Mouse (Mus musculus) MEL (cell line): ENCODE data around the gene Polr3gl.

Source experiments
- CHD2 ChIP-seq: IDR thresholded peaks from 2 replicates; pipeline ENCODE4 v1.6.1; 2011; ENCODE audit warnings: low read length, improper control_type of control experiment
- CTCF ChIP-seq, 3 experiments: IDR thresholded peaks in 2 of 3; conservative IDR thresholded peaks in 1 of 3; 2 replicates each; pipeline ENCODE4 v1.5.1; 2011 to 2012; ENCODE audit warnings: low read length in 3 of 3, low read depth in 2 of 3, mild to moderate bottlenecking in 2 of 3, improper control_type of control experiment in 1 of 3, inconsistent platforms in 1 of 3, mixed read lengths in 1 of 3, moderate library complexity in 1 of 3; ENCODE audit not compliant: control insufficient read depth in 1 of 3, insufficient read depth in 1 of 3, poor library complexity in 1 of 3, severe bottlenecking in 1 of 3
- EP300 ChIP-seq, 2 experiments: IDR thresholded peaks; 2 replicates each; pipeline ENCODE4 v1.6.1; 2011; ENCODE audit warnings: improper control_type of control experiment in 2 of 2, low read length in 2 of 2, low read depth in 1 of 2, mild to moderate bottlenecking in 1 of 2
- HCFC1 ChIP-seq: IDR thresholded peaks from 2 replicates; pipeline ENCODE4 v1.6.1; 2012; ENCODE audit warnings: low read depth, mild to moderate bottlenecking, inconsistent platforms, low read length, improper control_type of control experiment, moderate library complexity
- NRF1 ChIP-seq: IDR thresholded peaks from 2 replicates; pipeline ENCODE4 v1.6.1; 2014; ENCODE audit warnings: low read depth, mild to moderate bottlenecking, inconsistent platforms, low read length, improper control_type of control experiment, moderate library complexity; ENCODE audit not compliant: poor library complexity, insufficient read depth, severe bottlenecking
- POLR2A ChIP-seq, 2 experiments: IDR thresholded peaks; 2 replicates each; pipeline ENCODE4 v1.6.1; 2011 to 2012; ENCODE audit warnings: low read length in 2 of 2, mild to moderate bottlenecking in 2 of 2, control low read depth in 1 of 2, improper control_type of control experiment in 1 of 2, low read depth in 1 of 2, moderate library complexity in 1 of 2; ENCODE audit not compliant: control insufficient read depth in 1 of 2, insufficient read depth in 1 of 2, poor library complexity in 1 of 2
- POLR2AphosphoS2 ChIP-seq: IDR thresholded peaks from 2 replicates; pipeline ENCODE4 v1.6.1; 2011; ENCODE audit warnings: low read length, improper control_type of control experiment
- UBTF ChIP-seq: IDR thresholded peaks from 2 replicates; pipeline ENCODE4 v1.6.1; 2012; ENCODE audit warnings: low read depth, mild to moderate bottlenecking, inconsistent platforms, low read length, improper control_type of control experiment, moderate library complexity, borderline replicate concordance; ENCODE audit not compliant: insufficient read depth
- USF1 ChIP-seq: IDR thresholded peaks from 2 replicates; pipeline ENCODE4 v1.6.1; 2014; ENCODE audit warnings: low read depth, mild to moderate bottlenecking, inconsistent platforms, low read length, improper control_type of control experiment, moderate library complexity
- ZKSCAN1 ChIP-seq: IDR thresholded peaks from 2 replicates; pipeline ENCODE4 v1.6.1; 2012; ENCODE audit warnings: low read depth, mild to moderate bottlenecking, inconsistent platforms, low read length, improper control_type of control experiment, moderate library complexity

- TF ChIP-seq CHD2 (no peak), CTCF (IDR thresholded peaks at IDR 0.05 in 2 of 3, conservative IDR thresholded peaks at IDR 0.05 in 1 of 3; ENCODE audit: control insufficient read depth in 1 of 3, insufficient read depth in 1 of 3, low read depth in 2 of 3, low read length in 3 of 3, poor library complexity in 1 of 3, severe bottlenecking in 1 of 3) (peak in 1 of 3 experiments; percentile 65; a peak in 2 of 6 replicates), NRF1 (no peak), EP300 (IDR thresholded peaks at IDR 0.05; ENCODE audit: low read depth in 1 of 2, low read length in 2 of 2) (no peak), POLR2A (IDR thresholded peaks at IDR 0.05; ENCODE audit: control insufficient read depth in 1 of 2, insufficient read depth in 1 of 2, low read depth in 1 of 2, low read length in 2 of 2, poor library complexity in 1 of 2) (no peak), USF1 (no peak), HCFC1 (no peak), ZKSCAN1 (no peak), UBTF (no peak), POLR2AphosphoS2 (no peak)
Observed at GRCm38 (mm10) chr3:96551203-96551602, 42.8 kb downstream of the Polr3gl start.
